Mouse (Mus musculus): ENCODE data around the gene Aagab. TPM values are rescaled to one million over a fixed set of nuclear protein-coding genes. Genes with fewer than 3 reads are reported as not detected.

Aagab gene
- total and polyA plus RNA-seq, 2 experiments from 2014 or later: 12.9 to 23.5 TPM

GRCm38 (mm10) chr9:63590592-63590991 is 11.9 kb upstream of the Aagab start:
- Histone ChIP-seq H3K27me3 (ENCODE audit: control insufficient read depth, insufficient read depth, low read length) (no peaks in the 10 kb centered on the region), H3K27ac (ENCODE audit: low read depth) (no peak overlapping the region), H3K36me3 (replicated peaks; ENCODE audit: control insufficient read depth, insufficient read depth, low read length) (no peaks in the 10 kb centered on the region), H3K9me3 (replicated peaks; ENCODE audit: control insufficient read depth, low read length) (no peaks in the 10 kb centered on the region), H3K4me1 (ENCODE audit: control insufficient read depth, insufficient read depth) (no peaks in the 10 kb centered on the region), H3K9ac (replicated peaks; ENCODE audit: low read depth, low read length) (no peak overlapping the region), H3K4me2 (ENCODE audit: low read depth, low read length) (no peak overlapping the region), H3K4me3 (ENCODE audit: low read depth, low read length) (no peak overlapping the region)
- ATAC-seq (ENCODE audit: insufficient read depth, low read depth): no peak
- TF ChIP-seq EP300 (IDR thresholded peaks at IDR 0.05; ENCODE audit: low read depth): no peak
- TF ChIP-seq CTCF (IDR thresholded peaks at IDR 0.05; ENCODE audit: low read depth): no peak
- WGBS: 95% methylated on average over 4 of the region's 4 CpGs
- DNase-seq (ENCODE audit: low spot score): no peak

GRCm38 (mm10) chr9:63591661-63592256 is 10.7 kb upstream of the Aagab start:
- ATAC-seq (ENCODE audit: insufficient read depth, low read depth) (no peak), DNase-seq (ENCODE audit: low spot score) (no peak)
- no peak overlapping the region for H3K4me3 ChIP-seq (ENCODE audit: low read depth, low read length)
- no peaks in the 10 kb centered on the region for H3K36me3 ChIP-seq (replicated peaks; ENCODE audit: control insufficient read depth, insufficient read depth, low read length)
- TF ChIP-seq CTCF (IDR thresholded peaks at IDR 0.05; ENCODE audit: low read depth): no peak
- TF ChIP-seq EP300 (IDR thresholded peaks at IDR 0.05; ENCODE audit: low read depth): no peak
- H3K4me1 ChIP-seq (ENCODE audit: control insufficient read depth, insufficient read depth): peaks cover 6% of the 10 kb centered on the region
- no peaks in the 10 kb centered on the region for H3K27me3 ChIP-seq (ENCODE audit: control insufficient read depth, insufficient read depth, low read length)
- H3K9ac ChIP-seq (replicated peaks; ENCODE audit: low read depth, low read length): no peak overlapping the region
- 66% methylated on average over 8 of the region's 8 CpGs for WGBS
- no peak overlapping the region for H3K4me2 ChIP-seq (ENCODE audit: low read depth, low read length)
- H3K27ac ChIP-seq (ENCODE audit: low read depth): no peak overlapping the region
- no peaks in the 10 kb centered on the region for H3K9me3 ChIP-seq (replicated peaks; ENCODE audit: control insufficient read depth, low read length)

GRCm38 (mm10) chr9:63595032-63595431 is 7.4 kb upstream of the Aagab start:
- WGBS: 94% methylated on average over 1 of the region's 1 CpGs
- Histone ChIP-seq H3K9me3 (replicated peaks; ENCODE audit: control insufficient read depth, low read length) (no peaks in the 10 kb centered on the region), H3K27ac (ENCODE audit: low read depth) (no peak overlapping the region), H3K4me1 (ENCODE audit: control insufficient read depth, insufficient read depth) (peaks cover 7% of the 10 kb centered on the region), H3K36me3 (replicated peaks; ENCODE audit: control insufficient read depth, insufficient read depth, low read length) (no peaks in the 10 kb centered on the region), H3K27me3 (ENCODE audit: control insufficient read depth, insufficient read depth, low read length) (no peaks in the 10 kb centered on the region), H3K9ac (replicated peaks; ENCODE audit: low read depth, low read length) (no peak overlapping the region), H3K4me2 (ENCODE audit: low read depth, low read length) (no peak overlapping the region), H3K4me3 (ENCODE audit: low read depth, low read length) (no peak overlapping the region)
- ATAC-seq (ENCODE audit: insufficient read depth, low read depth): no peak
- no peak for DNase-seq (ENCODE audit: low spot score)
- TF ChIP-seq CTCF (IDR thresholded peaks at IDR 0.05; ENCODE audit: low read depth) (no peak), EP300 (IDR thresholded peaks at IDR 0.05; ENCODE audit: low read depth) (no peak)

GRCm38 (mm10) chr9:63595652-63596051 is 6.8 kb upstream of the Aagab start:
- H3K4me3 ChIP-seq (ENCODE audit: low read depth, low read length): no peak overlapping the region
- H3K9me3 ChIP-seq (replicated peaks; ENCODE audit: control insufficient read depth, low read length): no peaks in the 10 kb centered on the region
- H3K27ac ChIP-seq (ENCODE audit: low read depth): no peak overlapping the region
- no peak for TF ChIP-seq CTCF (IDR thresholded peaks at IDR 0.05; ENCODE audit: low read depth)
- TF ChIP-seq EP300 (IDR thresholded peaks at IDR 0.05; ENCODE audit: low read depth): no peak
- ATAC-seq (ENCODE audit: insufficient read depth, low read depth): no peak
- 85% methylated on average over 8 of the region's 8 CpGs for WGBS
- no peak overlapping the region for H3K9ac ChIP-seq (replicated peaks; ENCODE audit: low read depth, low read length)
- no peaks in the 10 kb centered on the region for H3K36me3 ChIP-seq (replicated peaks; ENCODE audit: control insufficient read depth, insufficient read depth, low read length)
- H3K4me1 ChIP-seq (ENCODE audit: control insufficient read depth, insufficient read depth): peaks cover 7% of the 10 kb centered on the region
- H3K4me2 ChIP-seq (ENCODE audit: low read depth, low read length): no peak overlapping the region
- DNase-seq (ENCODE audit: low spot score): no peak
- H3K27me3 ChIP-seq (ENCODE audit: control insufficient read depth, insufficient read depth, low read length): no peaks in the 10 kb centered on the region

- 47% methylated on average over 9 of the region's 9 CpGs for WGBS
- H3K36me3 ChIP-seq (replicated peaks; ENCODE audit: control insufficient read depth, insufficient read depth, low read length): no peaks in the 10 kb centered on the region
- no peaks in the 10 kb centered on the region for H3K9me3 ChIP-seq (replicated peaks; ENCODE audit: control insufficient read depth, low read length)
- ATAC-seq (ENCODE audit: insufficient read depth, low read depth): no peak
- H3K9ac ChIP-seq (replicated peaks; ENCODE audit: low read depth, low read length): no peak overlapping the region
- H3K4me2 ChIP-seq (ENCODE audit: low read depth, low read length): no peak overlapping the region
- TF ChIP-seq CTCF (IDR thresholded peaks at IDR 0.05; ENCODE audit: low read depth) (no peak), EP300 (IDR thresholded peaks at IDR 0.05; ENCODE audit: low read depth) (no peak)
- H3K27ac ChIP-seq (ENCODE audit: low read depth): no peak overlapping the region
- H3K27me3 ChIP-seq (ENCODE audit: control insufficient read depth, insufficient read depth, low read length): no peaks in the 10 kb centered on the region
- DNase-seq (ENCODE audit: low spot score): no peak
- no peak overlapping the region for H3K4me3 ChIP-seq (ENCODE audit: low read depth, low read length)
- H3K4me1 ChIP-seq (ENCODE audit: control insufficient read depth, insufficient read depth): peaks cover 7% of the 10 kb centered on the region
Measured at GRCm38 (mm10) chr9:63596660-63597059, 5.8 kb upstream of the Aagab start.

- DNase-seq (ENCODE audit: low spot score) (no peak), ATAC-seq (ENCODE audit: insufficient read depth, low read depth) (no peak)
- Histone ChIP-seq H3K4me2 (ENCODE audit: low read depth, low read length) (peak overlapping the region; percentile 78), H3K27ac (ENCODE audit: low read depth) (peak overlapping the region; percentile 22; the same call in 1 of the 2 replicates), H3K4me1 (ENCODE audit: control insufficient read depth, insufficient read depth) (peaks cover 22% of the 10 kb centered on the region), H3K9me3 (replicated peaks; ENCODE audit: control insufficient read depth, low read length) (no peaks in the 10 kb centered on the region), H3K4me3 (ENCODE audit: low read depth, low read length) (no peak overlapping the region), H3K27me3 (ENCODE audit: control insufficient read depth, insufficient read depth, low read length) (no peaks in the 10 kb centered on the region), H3K9ac (replicated peaks; ENCODE audit: low read depth, low read length) (0 out of 2 replicates have a peak overlapping the region, but pooled peaks have one; percentile 11), H3K36me3 (replicated peaks; ENCODE audit: control insufficient read depth, insufficient read depth, low read length) (no peaks in the 10 kb centered on the region)
- TF ChIP-seq EP300 (IDR thresholded peaks at IDR 0.05; ENCODE audit: low read depth): no peak
- no peak for TF ChIP-seq CTCF (IDR thresholded peaks at IDR 0.05; ENCODE audit: low read depth)
- 45% methylated on average over 6 of the region's 6 CpGs for WGBS
Measured at GRCm38 (mm10) chr9:63603849-63604248, 1.4 kb downstream of the Aagab start.
